Mouse (Mus musculus) kidney, postnatal 4 days (tissue): ENCODE measurements around the gene Tsen54.

Experiments used
- DNase-seq, 2 experiments: peaks; one replicate each; pipeline ENCODE4 v3.0.0; 2021; ENCODE audit warnings: mixed read lengths in 2 of 2

Gene Tsen54

DNA sequence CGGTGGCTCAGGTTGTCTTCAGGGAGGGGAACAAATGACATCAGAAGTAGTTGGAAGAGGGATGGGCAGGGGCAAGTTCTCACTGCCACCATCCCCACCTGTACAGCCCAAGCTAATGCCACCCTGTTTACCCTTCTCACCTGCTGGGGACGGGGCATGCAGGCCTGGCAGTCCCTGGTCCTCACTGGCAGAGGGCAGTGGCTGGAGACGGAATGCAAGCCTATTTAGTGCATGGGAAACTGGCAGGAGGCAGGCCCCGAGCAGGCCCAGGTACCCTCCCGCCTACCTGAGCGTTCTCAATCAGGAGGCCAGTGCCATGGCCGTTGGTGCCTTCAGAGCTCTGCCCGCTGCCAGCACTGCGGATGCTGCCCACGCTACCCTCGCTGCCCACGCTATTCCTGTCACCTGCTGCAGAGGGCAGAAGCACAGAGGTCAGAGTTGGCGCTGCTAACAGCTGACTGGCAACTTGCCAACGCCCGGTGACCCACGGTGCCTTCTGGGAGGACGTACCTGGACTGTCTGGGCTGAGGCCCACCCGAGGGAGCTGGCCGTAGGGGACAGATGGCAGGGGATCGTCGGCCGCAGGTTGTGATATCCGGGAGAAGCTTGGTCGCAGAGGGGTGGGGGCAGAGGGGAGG lies 11.3 kb upstream of the Tsen54 start:
- peak in 1 of 2 experiments; percentile 43 for DNase-seq

DNA sequence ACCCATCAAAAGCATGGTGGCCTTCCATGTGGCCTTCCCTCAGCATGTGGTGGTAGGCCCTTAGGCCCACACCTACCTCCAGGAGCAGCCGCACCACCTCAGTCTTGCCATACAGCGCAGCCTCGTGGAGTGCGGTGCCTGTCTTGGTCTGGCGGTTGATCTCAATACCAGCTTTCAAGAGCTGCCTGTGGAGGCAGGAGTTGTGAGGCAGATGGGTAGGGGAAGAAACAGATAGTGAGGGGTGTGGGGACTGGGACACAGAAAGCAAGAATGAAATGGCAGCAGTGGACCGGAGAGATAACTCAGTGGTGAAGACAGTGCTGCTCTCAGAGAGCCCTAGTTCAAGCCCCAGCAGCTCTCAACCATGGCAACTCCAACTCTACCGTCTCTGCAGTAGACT lies 9.5 kb upstream of the Tsen54 start:
- no peak for DNase-seq

DNA sequence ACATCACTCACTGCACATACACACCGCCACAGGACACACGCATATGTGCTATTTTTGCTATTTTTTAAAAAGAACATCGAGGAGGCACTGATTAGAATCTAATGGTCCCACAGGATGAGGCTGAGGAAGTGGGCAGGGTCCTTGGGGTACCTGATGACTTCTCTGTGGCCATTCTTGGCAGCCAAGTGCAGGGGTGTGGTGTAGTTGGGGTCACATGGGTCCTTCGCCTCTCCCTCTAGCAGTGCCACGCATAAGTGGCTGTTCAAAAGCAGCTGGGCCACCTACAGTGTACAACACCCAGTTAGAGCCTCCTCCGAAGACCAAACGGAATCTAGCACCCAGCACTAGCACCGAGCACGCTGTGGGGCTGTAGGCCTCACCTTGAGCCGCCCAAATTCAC lies 8.4 kb upstream of the Tsen54 start:
- no peak for DNase-seq

DNA sequence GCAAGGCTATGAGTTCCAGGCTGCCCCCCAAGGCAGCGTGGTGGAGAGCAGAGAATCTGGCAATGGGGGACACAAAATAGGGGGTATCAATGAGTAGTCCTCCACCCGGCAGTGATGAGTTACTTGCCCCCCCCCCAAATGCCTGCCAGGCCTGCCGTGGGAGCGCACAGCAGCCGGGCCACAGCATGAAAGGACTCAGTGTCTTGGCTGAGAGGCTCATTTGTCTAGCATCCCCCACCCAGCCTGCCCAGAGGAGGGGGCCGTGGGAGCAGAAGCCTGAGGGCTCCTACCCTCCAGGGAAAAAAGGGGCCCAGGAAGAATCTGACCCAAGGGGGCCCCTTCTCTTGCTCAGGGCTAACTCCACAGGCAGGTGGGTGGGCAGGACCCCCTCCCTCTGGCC lies 7.2 kb upstream of the Tsen54 start:
- DNase-seq, result no peak

DNA sequence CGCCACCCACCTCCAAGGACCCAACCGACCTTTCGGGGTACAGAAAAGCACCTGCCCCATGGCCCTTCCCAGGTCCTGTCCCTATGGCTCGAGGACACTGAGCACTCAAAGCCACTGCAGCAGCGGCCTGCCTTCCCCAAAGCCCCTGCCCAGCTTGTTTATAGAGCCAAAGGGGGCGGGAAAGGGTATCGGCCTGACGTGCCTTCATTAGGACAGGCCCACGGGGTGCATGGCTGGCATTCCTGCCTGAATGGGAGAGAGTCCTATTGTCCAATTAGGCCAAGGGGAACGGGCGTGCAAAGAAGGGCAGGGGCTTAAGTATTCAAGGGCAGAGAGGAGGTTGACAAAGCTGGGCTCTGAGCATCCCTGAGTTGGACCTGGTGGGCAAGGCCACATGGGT lies 6.6 kb upstream of the Tsen54 start:
- no peak for DNase-seq

DNA sequence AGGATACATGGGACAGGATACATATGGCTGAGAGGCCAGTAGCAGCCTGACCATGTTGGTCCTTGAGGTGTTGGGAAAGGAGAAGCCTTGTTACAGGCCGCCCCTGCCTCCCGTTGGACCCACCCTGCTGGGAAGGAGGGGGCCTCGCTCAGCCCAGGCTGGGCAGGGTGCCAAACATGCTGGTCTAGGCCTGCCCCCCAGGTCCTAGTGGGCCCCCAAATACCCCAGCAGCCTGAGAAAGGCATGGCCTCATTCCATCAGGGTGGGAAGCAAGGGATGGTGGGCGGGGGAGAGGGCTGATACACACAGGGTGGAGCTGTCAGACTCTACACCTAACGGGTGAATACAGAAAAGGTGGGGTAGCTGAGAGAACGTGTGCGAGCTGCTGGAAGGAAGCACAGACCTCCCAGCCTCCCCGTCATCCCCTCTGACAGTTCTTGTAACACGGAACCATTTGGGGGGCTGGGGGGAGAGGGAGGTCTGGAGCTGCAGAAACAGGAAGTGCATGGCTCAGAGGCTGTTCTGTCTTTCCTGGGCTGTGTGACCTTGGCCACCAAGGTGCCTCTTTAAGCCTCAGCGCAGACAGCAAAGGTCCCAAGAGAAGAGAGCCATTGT lies 5.7 kb upstream of the Tsen54 start:
- DNase-seq, result peak; percentile 68 to 75

DNA sequence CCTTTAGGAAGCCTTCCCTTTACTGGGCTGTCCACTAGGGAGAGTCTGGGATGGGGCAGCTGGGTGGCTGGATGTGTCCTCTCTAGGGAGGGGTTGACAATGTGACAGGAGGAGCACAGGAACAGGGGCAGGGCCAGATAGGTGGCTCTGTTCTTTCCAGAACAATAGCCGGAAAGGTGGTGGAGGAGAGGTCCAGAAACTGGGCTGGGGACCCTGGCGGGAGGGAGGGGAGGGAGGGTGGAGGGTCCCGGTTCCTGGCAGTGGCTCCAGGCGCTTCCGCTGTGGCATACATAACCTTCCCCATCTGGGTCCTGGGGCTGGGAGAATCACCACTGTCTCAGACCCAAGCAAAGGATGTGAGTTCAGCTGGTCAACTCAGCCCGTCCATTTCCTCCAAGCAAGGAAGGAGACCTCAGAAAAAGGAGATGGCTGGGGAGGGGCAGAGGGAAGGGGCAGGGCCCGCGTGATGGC lies 5.2 kb upstream of the Tsen54 start:
- peak; percentile 46 to 67 for DNase-seq

DNA sequence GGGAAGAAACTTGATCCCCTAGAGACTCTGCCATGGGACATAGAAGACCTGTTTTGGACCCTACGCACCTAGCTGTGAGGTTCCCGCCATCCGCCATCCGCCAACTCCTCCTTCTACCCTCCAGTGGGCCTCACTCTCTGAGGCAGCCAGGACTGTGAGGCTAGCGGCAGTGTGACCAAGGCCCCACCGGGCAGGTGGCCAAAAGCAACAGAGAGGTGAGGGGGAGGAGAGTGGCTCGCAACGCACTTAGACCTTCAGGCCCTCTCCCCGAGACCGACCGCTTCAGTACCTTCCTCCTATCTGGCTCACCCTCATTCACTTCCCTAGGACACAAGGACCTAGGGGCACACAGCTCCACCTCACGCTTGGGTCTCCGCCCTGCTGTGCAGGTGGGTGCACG lies 4.1 kb upstream of the Tsen54 start:
- DNase-seq, result peak; percentile 81 to 87

DNA sequence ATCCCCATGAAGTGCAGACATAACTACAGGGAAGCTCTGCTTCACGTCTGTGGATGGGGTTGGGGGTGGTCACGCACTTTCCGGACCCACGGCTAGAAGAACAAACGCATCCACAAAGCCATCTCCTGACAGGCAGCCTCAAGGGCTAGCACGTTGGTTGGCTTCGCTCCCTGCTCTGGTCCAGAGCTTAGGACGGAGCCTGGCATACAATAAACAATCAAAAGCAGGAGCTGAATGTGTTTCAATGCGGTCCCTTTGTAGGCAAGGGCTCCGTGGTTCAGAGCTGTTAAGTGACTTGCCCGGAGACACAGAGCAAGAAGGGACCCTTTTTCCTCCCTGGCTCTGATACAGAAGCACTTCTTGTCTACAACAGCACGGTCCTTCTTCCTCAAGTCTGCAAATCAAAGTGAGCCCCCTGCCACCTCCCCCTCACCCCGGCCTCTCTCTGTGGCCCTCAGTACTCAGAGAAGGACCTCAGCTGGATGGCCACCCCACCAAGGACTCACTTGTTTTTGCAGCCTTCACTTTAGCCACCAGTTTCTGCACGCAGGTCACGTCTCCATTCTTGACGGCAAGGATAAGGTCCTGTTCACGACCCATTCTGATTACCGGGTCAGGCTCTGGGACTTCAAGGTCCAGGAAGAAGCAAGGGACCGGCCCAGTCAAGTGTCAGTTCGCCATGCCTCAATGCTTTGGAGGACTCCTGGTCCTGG lies 3.0 kb upstream of the Tsen54 start:
- no peak for DNase-seq

DNA sequence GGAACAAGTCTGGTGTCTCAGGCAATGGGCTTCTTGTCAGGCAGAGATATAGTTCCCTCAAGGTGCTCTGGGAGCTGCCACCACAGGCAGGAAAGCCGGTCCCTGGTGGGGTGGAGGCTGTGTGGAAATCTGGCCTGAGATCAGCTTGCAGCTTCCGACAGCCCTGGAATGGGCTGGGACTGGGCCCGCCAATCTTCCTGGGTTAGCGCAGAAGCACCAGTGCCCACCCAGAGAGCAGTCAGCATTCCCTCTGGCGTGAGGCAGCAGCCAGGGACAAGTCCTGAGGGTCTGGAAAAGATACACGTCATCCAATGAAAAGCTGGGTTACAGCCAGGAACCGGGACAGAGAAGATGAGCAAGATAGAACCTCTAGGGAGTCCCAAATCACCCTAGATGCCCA lies 2.4 kb upstream of the Tsen54 start:
- peak; percentile 44 to 70 for DNase-seq

DNA sequence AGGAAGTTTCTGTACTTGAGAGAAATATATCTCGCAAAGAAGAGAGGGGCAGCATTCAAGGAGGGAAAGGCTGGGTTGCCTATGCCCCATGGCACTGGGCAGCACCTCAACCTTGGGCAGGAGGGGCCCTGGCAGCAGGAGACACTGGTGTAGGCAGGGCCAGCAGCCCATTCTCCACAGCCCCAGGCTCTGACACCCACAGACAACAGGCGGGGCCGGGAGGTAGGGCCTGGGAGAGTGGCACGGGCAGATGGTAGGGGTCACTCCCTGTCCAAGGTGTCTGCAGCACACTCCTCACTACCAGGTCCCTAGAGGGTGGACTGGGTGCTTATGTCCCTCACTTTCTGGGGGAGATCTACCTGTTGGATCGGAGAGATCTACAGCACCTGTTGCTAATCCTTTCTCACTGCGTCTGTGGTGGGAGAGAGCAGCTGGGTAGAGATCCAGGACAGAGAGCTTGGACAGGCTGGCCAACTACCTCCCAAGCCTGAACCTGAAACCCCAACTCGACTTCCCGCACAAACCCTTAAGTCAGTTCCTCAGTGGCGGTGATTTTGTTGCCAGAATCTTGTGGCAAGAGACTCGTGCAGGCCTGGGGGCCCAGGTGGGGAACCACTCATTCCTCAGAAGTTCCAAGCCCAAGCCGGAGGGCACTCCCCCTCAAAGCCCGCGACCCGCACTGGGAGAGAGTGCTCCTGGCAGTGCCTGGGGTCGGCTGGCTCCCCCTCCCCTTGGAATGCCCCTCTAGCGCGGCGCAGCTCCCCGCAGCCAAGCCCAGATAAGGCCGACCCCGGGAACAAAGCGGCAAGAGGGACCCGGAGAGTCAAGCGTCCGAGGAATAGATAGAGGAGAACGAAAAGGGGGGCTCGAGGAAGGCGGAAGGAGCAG lies 1.7 kb upstream of the Tsen54 start:
- DNase-seq, result peak; percentile 51 to 53

DNA sequence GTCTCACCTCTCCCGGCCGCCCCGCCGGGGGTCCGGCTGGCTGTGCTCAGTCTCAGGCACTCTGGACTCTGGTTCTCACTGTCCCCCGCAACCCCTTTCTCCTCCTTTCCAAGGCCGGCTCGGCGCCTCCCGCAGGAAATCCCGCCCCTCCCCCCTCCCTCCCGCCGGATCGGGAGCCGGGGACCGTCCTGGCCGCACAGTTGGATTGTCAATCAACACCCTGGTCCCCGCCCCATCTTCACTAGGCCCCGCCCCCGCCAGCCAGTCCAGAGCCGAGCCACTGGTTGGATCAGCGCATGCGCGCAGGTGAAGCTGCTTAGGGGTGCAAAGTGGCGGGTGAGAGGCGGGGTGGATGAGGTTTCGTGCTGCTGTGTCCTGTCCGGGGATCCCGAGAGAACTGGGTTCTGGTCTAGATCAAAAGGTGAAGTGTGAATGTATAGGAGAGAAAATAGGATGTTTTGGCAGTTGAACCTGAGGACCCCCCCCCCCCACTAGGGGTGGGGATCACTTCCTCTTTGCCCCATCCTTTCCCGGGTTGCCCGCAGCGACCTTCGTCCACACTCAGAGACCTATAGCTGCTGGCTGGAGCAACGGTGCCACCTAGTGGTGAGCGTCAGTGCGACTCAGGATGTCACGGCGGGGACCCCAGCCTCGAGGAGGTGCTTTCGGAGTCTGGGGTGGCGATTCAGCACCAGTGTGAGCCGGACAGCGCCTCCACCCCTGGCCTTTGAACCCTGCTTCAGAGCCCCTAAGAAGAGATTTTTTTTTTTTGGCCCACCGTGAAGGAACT lies 822 bp upstream of the Tsen54 start, which contains the start of gene Caskin2:
Gene Caskin2 (minus strand): TSS at position 133 of the 790 bp plus-strand sequence.
- peak; percentile 99 for DNase-seq

DNA sequence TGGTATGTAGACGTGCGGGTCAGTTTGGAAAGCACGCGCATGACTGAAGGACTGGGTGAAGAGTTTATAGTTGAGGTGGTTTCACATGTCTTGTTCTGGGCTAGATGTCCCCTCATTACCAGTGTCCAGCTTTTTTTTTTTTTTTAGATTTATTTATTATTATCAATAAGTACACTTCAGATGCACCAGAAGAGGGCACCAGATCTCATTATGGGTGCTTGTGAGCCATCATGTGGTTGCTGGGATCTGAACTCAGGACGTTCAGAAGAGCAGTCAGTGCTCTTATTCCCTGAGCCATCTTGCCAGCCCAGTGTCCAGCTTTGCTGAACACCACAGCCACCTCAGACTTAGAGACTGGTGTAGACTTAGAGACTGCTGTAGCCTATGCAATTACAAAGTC lies 2.8 kb downstream of the Tsen54 start:
- DNase-seq, result no peak

DNA sequence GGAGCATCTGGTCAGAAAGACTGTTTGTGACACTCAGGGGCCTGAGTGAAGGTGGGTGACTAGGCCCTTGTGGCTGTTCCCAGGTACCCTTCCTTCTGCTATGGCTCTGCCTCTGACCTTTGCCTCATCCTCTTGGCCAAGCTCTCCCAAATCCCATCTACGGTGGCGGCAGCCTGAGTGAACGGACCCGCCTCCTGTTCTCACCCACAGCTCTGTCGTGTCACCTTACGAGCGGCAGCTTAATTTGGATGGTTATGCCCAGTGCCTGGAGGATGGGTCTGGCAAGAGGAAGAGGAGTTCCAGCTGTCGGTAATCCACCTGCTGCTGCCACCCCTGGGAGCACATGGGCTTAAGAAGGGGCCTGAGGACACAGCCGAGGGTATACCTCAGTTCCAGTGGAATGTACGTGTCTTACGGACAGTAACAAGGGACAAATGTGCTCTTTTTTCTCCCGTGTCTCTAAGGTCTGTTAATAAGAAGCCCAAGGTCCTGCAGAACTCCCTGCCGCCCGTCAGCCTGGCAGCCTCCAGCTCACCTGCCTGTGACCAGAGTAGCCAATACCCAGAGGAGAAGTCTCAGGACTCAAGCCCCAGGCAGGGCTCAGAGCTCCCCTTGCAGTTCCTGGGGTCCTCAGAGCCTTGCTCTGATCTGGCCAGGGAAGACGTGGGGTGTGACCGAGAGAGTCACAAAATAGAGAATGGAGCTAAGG lies 5.5 kb downstream of the Tsen54 start:
- peak in 1 of 2 experiments; percentile 59 for DNase-seq

DNA sequence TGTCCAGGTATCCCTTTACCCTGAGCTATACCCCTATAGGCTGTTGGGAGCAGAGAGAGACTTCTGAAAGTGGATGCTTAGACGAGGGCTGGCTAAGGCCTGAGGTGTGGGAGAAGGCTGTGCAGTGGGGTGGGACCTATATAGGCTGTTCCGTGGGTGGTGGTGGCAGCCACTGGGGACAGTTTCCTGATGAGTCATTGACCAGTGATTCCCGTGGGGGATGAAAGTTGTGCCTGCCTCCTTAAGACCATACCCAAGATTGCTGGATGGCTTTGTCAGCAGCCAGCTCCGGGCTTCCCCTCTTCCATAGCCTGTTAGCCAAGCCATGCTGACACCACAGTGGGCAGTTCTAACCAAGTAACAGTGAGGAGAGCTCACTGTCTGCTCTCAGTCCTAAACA lies 6.5 kb downstream of the Tsen54 start:
- DNase-seq, result no peak

DNA sequence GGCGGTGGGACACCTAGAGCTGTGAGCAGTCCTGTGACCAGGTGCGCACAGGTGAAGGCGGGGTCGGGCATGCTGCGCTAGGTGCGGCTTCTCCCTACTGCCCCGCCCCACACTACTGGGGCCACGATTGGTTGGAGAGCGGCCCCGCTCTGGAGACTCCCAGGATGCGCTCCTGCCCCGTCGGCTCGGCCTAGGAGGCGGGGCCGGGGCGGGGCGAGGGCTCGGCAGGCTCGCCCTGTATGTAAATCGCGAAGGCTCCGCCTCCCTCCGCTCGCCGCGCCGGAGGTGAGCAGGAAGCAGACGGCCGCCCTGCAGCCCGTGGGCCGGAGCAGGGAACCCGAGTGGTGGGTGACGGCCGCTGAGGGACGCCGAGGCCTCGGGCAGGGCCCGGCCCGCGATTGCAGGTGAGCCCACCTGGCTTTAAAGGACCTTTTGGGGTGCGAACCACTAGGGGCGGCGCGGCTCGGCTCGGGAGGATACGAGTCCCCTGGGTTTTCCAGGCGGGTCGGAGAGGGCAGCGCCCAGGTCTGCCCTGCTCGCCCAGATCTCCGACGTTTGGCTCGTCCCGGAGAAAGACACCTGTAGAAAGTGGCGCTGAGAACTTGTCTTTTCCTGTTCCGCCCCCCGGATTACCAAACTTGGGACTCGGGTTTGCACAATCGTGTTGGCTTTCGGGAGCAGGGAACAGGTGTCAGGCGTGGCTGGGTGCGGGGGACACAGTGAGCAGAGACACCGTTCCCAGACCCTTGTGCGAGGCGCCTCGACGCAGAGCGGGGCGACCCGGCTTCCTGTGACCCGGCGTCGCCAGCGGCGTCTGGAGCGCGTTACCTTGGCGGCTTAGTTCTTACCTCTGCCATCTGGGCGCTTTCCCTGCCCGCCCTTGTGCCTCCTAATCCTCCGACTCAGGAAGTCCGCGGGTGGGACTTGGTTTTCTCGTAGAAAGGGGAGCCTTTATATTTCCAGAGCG lies 9.5 kb downstream of the Tsen54 start, which contains the start of gene Llgl2:
Gene Llgl2 (plus strand): TSS at position 276 of the 967 bp plus-strand sequence.
- DNase-seq, result peak; percentile 94 to 97

DNA sequence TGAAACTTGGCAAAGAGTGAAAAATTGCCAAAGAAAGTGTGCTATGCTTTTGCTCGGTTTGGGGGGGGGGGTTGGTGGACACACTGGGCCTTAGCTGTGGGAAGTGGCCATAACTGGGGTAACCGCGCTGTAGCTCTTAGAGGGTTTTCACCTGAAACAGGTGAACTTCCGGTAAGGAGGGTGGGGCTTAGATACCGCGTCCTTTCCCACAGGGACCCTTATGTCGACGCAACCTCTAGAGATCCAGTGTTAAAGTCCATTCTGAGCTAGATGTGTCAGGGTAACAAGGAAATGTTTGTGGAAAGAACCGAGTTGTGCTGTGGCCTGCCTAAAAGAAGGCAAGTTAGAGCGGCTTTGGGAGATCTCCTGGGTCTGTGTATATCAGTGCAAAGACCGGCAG lies 10.3 kb downstream of the Tsen54 start:
- peak in 1 of 2 experiments; percentile 10 for DNase-seq

DNA sequence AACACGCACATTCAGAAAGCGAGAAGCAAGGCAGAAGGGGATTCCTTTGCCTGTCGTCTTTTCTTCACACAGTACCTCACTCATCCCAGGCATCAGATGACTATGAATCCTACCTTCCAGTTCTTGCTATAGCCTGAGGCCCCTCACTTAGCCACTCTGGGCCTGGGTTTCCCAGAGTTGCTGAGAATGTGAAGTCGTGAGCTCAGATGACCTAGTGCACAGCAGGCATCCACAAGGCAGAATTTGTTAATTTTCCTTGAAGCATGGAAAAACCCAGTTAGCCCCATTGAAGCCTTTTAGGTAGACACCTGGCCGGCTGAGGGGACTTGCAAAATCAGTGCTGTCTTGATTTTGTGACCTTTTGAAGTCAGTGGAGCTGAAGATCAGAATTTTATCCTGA lies 12.0 kb downstream of the Tsen54 start:
- DNase-seq, result no peak

DNA sequence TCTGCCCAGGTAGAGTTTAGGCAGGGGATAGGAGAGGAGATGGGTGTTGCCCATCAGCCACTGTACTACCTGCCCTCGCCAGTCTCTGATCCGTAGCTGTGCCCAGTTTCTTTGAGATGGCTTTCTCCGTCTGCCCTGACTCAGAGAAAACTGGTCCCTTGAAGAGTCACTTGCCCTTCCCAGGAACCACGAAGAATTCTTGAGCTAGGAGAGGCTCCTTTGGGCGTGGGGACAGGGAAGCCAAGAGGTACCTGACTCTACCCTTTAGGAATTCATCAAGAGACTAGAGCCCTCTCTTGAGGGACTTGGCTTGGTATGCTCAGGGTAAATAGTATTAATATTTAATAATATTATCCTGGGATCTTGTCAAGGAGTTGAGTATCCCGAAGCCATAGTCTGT lies 13.1 kb downstream of the Tsen54 start:
- no peak for DNase-seq

DNA sequence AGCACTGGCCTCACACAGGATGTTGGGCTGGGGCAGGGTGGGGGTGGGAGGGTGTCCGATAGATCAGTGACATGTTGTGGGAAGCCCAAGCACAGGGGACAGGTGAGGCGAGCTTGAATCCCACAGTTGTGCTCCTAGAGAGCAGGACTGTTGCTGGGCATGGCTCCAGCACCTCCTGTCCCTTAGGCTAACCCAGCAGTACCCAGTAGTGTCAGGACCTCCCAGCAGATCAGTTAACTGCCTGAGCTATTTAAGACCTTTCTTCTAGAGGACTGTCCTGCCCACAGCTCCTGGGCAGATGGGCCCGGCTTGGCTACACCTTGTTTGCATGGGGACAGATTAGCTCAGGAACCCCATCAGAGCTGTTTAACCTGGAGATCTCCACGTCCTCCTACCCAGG lies 14.5 kb downstream of the Tsen54 start:
- DNase-seq, result no peak
